Mouse (Mus musculus) megakaryocyte, embryonic 14.5 days (primary cell): Measurements from ENCODE around the gene Stat5b. TPM values are rescaled to one million over a fixed set of nuclear protein-coding genes. Genes with fewer than 3 reads are reported as not detected.
A peak's percentile ranks its signal among the peaks of the same experiment; 100 is the strongest.

Experiments
- H3K27me3 ChIP-seq: replicated peaks from 2 replicates; pipeline ENCODE3; 2012; ENCODE audit warnings: inconsistent platforms
- H3K36me3 ChIP-seq: replicated peaks from 2 replicates; pipeline ENCODE3; 2012; ENCODE audit warnings: low read length, inconsistent platforms, mixed read lengths
- H3K4me1 ChIP-seq: 2 replicates; pipeline ENCODE4 v1.6.1; 2012; ENCODE audit warnings: inconsistent platforms
- H3K4me3 ChIP-seq: replicated peaks from 2 replicates; pipeline ENCODE3; 2012; ENCODE audit warnings: moderate library complexity, mild to moderate bottlenecking, inconsistent platforms
- H3K9me3 ChIP-seq: 2 replicates; pipeline ENCODE4 v1.6.1; 2012; ENCODE audit warnings: inconsistent platforms
- FLI1 ChIP-seq: IDR thresholded peaks from 2 replicates; pipeline ENCODE4 v1.6.1; 2012; ENCODE audit warnings: low read length, inconsistent platforms, mixed read lengths
- GATA1 ChIP-seq: IDR thresholded peaks from 3 replicates; pipeline ENCODE4 v1.6.1; 2012; ENCODE audit warnings: mixed read lengths, low read length, inconsistent platforms, borderline replicate concordance
- polyA plus RNA-seq: library from polyadenylated mRNA; stranded (reverse); fragments of >175 nt; gene quantifications from 2 replicates; pipeline ENCODE4 v1.2.3, GENCODE M21; 2012; ENCODE audit warnings: low replicate concordance; ENCODE audit not compliant: insufficient read depth

Gene Stat5b
- polyA plus RNA-seq, 1 experiment = 12.8 TPM

- Histone ChIP-seq H3K36me3 (peaks cover 100% of the 10 kb centered on the region), H3K27me3 (no peaks in the 10 kb centered on the region), H3K9me3 (no peaks in the 10 kb centered on the region), H3K4me3 (no peak overlapping the region), H3K4me1 (peaks cover 95% of the 10 kb centered on the region)
- TF ChIP-seq FLI1 = no peak
- no peak for TF ChIP-seq GATA1
These were observed 40.0 kb upstream of the Stat5b start for GRCm38 (mm10) chr11:100890481-100890880.

GRCm38 (mm10) chr11:100888348-100888820 lies 37.9 kb upstream of the Stat5b start:
- Histone ChIP-seq H3K36me3 (peaks cover 100% of the 10 kb centered on the region), H3K9me3 (no peaks in the 10 kb centered on the region), H3K4me3 (no peak overlapping the region), H3K4me1 (peaks cover 86% of the 10 kb centered on the region), H3K27me3 (no peaks in the 10 kb centered on the region)
- no peak for TF ChIP-seq GATA1

GRCm38 (mm10) chr11:100887764-100888163 lies 37.2 kb upstream of the Stat5b start:
- TF ChIP-seq FLI1 (no peak), GATA1 (no peak)
- H3K27me3 ChIP-seq = no peaks in the 10 kb centered on the region
- no peaks in the 10 kb centered on the region for H3K9me3 ChIP-seq
- no peak overlapping the region for H3K4me3 ChIP-seq
- H3K4me1 ChIP-seq = peaks cover 80% of the 10 kb centered on the region
- H3K36me3 ChIP-seq = peaks cover 100% of the 10 kb centered on the region

GRCm38 (mm10) chr11:100887236-100887635 lies 36.7 kb upstream of the Stat5b start:
- Histone ChIP-seq H3K36me3 (peaks cover 99% of the 10 kb centered on the region), H3K4me3 (no peak overlapping the region), H3K4me1 (peaks cover 75% of the 10 kb centered on the region), H3K9me3 (no peaks in the 10 kb centered on the region), H3K27me3 (no peaks in the 10 kb centered on the region)
- no peak for TF ChIP-seq FLI1
- TF ChIP-seq GATA1 = no peak

- TF ChIP-seq GATA1 (no peak), FLI1 (no peak)
- H3K4me1 ChIP-seq = peaks cover 65% of the 10 kb centered on the region
- H3K9me3 ChIP-seq = no peaks in the 10 kb centered on the region
- no peaks in the 10 kb centered on the region for H3K27me3 ChIP-seq
- peak overlapping the region; percentile 31 for H3K4me3 ChIP-seq
- peaks cover 99% of the 10 kb centered on the region for H3K36me3 ChIP-seq
These were observed 35.7 kb upstream of the Stat5b start for GRCm38 (mm10) chr11:100886188-100886740.

- Histone ChIP-seq H3K4me1 (peaks cover 63% of the 10 kb centered on the region), H3K36me3 (peaks cover 99% of the 10 kb centered on the region)
- TF ChIP-seq GATA1 = no peak
These were observed 34.9 kb upstream of the Stat5b start for GRCm38 (mm10) chr11:100885472-100885871.

GRCm38 (mm10) chr11:100883640-100884039 lies 33.1 kb upstream of the Stat5b start:
- no peaks in the 10 kb centered on the region for H3K27me3 ChIP-seq
- H3K4me1 ChIP-seq = peaks cover 66% of the 10 kb centered on the region
- TF ChIP-seq FLI1 = no peak
- no peak for TF ChIP-seq GATA1
- no peaks in the 10 kb centered on the region for H3K9me3 ChIP-seq
- H3K4me3 ChIP-seq = no peak overlapping the region
- peaks cover 97% of the 10 kb centered on the region for H3K36me3 ChIP-seq

More at GRCm38 (mm10) chr11:100885472-100885871, 34.9 kb upstream of the Stat5b start:
- Histone ChIP-seq H3K9me3 (no peaks in the 10 kb centered on the region), H3K27me3 (no peaks in the 10 kb centered on the region), H3K4me3 (no peak overlapping the region)

- Histone ChIP-seq H3K9me3 (0 out of 2 replicates have a peak, but pooled peaks cover 6% of the 10 kb centered on the region), H3K4me1 (peaks cover 27% of the 10 kb centered on the region), H3K27me3 (no peaks in the 10 kb centered on the region), H3K4me3 (peak overlapping the region; percentile 42), H3K36me3 (peaks cover 85% of the 10 kb centered on the region)
- TF ChIP-seq FLI1 = no peak
- no peak for TF ChIP-seq GATA1
These were observed 29.0 kb upstream of the Stat5b start for GRCm38 (mm10) chr11:100879321-100880078.

GRCm38 (mm10) chr11:100875761-100876160 lies 25.2 kb upstream of the Stat5b start:
- 0 out of 2 replicates have a peak, but pooled peaks cover 6% of the 10 kb centered on the region for H3K9me3 ChIP-seq
- no peaks in the 10 kb centered on the region for H3K27me3 ChIP-seq
- TF ChIP-seq FLI1 (no peak), GATA1 (no peak)
- H3K36me3 ChIP-seq = peaks cover 75% of the 10 kb centered on the region
- peaks cover 21% of the 10 kb centered on the region for H3K4me1 ChIP-seq
- no peak overlapping the region for H3K4me3 ChIP-seq

- TF ChIP-seq GATA1 (no peak), FLI1 (no peak)
- H3K4me1 ChIP-seq = no peaks in the 10 kb centered on the region
- no peaks in the 10 kb centered on the region for H3K27me3 ChIP-seq
- peaks cover 62% of the 10 kb centered on the region for H3K36me3 ChIP-seq
- H3K4me3 ChIP-seq = no peak overlapping the region
- no peaks in the 10 kb centered on the region for H3K9me3 ChIP-seq
These were observed 20.4 kb upstream of the Stat5b start for GRCm38 (mm10) chr11:100870968-100871350.
